Mouse (Mus musculus) heart, postnatal 0 days (tissue): ENCODE measurements around the gene A230072I06Rik.

Experiments used
- CTCF ChIP-seq: IDR thresholded peaks from 2 replicates; pipeline ENCODE4 v1.5.1; 2016; ENCODE audit warnings: antibody characterized with exemption, control low read depth, low read depth
- EP300 ChIP-seq: IDR thresholded peaks from 2 replicates; pipeline ENCODE4 v1.6.1; 2016; ENCODE audit warnings: antibody characterized with exemption, low read depth

DNA sequence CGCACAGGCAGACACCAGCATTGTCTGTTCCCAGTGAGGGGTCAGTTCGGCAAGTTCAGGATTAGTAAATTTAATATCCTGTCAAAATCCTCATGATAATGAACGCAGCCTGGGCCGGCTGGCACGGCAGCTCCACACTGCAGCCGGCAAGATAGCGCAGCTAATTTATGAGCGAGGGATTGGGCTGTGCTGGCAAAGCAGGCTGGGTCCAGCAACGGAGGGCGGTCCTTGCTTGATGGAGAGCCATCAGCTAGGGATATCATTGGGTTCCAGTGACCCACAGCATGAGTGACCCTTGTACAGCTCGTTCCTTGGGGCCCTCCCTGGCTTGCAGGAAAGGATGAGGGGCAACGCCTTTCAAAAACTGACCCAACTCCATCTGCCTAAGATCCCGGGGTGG lies 48.6 kb downstream of the A230072I06Rik start:
- TF ChIP-seq EP300, result no peak
- TF ChIP-seq CTCF, result no peak
